Mouse (Mus musculus): ENCODE measurements at regions not wholly inside any gene's neighbourhood (a gene's known extent, or its start where the extent isn't known, plus 50 kb on each side); places are given as distances from the start of the nearest gene placed in this dataset.
A peak's percentile ranks its signal among the peaks of the same experiment; 100 is the strongest.

DNA sequence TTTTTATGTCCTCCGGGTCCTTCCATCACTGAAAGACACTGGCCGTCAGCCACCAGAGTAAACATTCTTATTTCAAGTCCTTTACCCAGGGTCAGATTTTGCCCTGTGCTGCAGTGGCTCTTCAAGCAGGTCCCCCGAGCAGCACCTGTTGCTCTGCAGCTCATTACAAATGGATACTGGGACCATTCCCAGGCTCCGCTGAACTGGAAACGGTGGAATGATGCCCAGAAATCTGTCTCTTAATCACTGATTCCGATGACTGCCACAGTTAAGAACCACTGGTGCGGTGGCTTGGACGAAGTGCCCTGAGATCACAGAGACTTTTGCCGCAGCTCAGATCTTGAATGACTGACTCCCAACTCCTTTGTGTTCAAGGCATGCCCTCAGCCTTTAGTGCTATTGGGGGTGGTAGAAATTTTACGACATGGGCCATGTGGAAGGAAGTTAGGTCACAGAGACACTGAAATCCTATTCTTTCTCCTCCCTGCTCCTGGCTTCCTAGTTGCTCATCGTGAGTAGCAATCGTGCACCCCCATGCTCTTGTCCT lies 179.6 kb upstream of the Prickle1 start:
- peak; percentile 96 to 98 for DNase-seq

DNA sequence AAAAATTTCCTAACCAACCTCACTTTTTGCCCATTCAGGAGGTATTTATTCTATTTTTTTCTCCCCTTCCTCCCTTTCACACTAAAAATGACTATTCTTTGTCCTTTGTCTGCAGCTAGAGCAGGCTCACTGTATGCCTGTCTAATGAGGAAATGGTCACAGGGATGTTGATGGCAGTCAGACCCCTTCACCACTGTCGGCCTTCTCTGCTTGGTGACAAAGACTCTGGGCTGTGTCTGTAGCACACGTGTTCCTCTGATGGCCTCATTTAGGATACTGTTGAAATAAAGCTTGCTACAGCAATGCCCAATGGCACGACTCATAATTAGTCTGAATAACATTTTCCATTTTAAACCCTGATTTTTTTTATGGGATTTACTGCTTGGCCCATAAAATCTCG lies 178.6 kb upstream of the Prickle1 start:
- DNase-seq: no peak

DNA sequence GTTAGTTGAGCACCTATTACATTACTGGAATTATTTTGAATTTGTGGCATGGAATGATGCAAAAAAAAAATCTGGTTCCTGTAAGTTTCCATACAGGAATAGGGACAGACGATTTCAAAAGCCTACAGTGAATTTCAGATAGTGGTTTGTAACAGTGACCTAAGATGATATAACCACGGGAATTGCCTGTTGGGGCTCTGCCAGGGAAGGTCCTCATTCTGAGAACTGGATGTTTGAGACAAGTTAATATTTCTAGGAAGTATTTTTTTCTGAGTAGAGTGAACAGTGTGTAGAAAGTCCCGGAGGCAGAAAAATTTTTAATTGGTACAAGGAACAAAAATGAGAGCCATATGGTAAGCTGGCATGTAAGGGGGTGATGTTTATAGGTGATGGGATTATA lies 171.3 kb upstream of the Prickle1 start:
- DNase-seq: no peak

DNA sequence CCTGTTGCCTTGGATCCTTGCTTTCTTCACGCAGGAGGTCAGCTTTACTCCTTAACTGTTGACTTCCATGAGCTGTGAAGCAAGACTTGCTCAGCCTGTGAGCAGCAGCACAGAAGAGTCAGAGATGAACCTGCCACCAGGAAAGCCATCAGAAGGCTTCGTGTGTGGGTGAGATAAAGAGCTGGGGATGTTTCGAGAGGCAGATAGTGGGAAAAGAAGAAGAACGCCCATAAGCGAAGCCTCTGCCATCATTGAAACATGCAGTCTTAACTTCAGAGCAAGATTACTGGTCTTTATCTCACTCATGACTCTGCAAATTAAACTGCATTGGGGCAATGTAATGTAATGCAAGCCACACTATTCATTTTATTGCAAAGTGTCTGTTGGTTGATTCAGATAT lies 167.4 kb upstream of the Prickle1 start:
- no peak for DNase-seq

DNA sequence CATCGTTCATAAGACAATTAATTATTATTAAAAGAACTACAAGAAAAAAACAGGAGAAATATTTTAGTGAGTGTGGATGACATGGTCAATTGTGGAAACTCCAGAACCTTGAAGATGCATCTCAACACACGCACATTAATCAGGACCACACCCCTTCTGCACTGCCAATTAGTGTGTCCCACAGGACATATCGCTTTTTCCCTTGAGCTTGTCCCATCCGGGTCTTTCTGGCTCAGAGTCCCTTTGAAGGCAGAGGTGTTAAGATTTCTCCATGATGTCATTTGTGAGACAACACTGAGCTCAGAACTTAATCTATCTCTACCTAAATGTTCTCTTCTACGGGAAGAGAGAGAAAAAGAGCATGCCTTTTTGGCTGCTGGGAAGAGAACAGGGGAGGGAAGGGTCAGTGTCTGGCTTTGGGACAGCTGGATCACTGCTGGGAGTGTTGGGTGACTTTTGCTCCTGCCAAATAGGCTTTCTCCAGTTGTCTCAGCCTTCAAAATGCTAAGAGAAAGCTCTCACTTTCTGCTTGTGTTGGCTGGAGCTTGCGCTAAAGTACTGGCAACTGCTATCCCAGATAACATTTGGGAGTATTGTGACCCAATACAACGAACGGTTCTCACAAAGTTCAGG lies 162.6 kb upstream of the Prickle1 start:
- peak in 1 of 2 experiments; percentile 18 for DNase-seq

DNA sequence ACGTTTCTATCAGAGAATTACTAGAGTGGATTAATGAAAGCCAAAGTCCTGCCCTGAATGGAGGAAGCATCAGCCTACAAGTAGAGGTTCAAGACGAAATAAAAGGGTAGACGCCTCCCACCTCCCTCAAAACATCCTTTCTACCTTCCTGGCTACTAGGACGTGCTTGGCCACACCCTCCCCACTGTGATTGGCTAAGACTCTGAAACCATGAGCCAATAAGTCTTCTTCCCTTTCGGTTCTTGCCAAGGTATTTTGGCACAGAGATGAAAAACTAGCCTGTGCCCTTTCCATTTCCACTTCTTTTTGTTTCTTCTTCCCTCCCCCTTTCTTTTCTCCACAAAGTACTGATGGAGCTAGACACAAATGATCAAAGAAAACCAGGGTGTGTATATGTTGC lies 160.3 kb upstream of the Prickle1 start:
- DNase-seq: peak; percentile 25 to 36

DNA sequence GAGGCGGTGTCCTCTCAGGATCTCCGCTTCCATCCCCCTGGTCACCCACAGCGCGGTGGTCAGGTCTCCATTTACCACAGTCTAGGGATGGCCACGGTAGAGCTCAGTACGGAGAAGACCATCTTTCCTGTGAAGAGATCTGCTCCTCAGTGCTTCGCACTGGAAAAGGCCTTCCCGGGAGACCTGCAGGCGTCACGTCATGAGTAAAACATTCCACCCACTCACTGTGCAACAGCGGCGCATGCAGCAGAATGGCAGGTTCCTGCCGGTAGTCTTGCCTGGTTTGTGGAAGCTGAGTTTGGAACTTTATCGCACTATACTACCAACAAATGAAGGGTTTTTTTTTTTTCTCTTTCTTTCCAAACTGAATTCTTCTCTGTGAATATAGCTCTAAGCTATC lies 156.1 kb upstream of the Prickle1 start:
- no peak for DNase-seq

DNA sequence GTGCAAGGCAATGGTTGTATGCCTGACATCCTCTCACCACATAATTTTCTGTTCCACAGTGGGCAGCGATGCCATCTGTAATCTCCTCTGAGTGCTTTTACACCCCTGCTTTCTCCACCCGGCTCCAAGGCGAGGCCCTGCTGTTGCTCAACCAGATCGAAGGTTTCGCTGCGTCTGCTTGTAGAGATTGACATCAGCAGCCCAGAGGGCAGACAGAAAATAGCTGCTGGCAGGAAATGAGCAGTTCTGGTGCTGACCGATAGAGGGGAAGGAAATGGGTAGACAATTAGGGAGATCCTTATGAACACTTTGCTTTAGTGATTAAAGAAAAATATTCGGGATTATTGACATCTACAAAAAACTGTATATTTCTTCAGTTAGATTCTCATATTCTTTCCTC lies 155.3 kb upstream of the Prickle1 start:
- DNase-seq: peak; percentile 52 to 57

DNA sequence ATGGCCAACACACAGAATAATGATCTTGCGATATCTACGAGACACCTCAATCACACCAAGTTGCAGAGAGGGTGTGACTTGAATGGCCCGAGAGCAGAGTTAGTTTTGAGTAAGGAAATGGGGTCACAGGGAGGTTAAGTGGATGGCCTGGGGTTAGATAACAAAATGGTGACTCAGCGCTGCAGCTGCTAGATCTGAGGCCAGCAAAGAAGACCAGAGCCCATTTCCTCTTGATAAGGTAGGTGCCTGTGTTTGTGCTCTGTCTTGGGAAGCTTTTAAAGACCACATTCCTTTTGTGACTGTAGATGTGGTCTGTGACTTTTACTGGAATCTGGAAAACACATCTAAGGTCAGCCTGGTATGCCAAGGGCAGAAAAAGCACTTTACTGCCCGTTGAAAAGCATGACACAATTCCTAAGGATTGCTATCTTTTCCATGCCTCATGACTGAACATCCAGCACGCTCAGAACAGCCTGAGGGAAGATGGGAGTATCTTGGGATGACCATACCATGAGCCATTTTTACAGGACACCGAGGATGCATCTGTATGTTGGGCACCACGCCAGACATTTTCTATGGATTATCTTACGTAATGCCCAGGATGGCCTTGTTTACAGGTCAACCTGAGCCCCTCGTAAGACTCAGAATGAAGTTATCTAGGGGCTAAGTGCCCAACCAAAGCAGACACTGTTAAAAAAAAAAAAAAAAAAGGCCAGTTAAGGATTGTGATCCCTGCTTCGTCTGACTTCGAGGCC lies 148.7 kb upstream of the Prickle1 start:
- no peak for DNase-seq

DNA sequence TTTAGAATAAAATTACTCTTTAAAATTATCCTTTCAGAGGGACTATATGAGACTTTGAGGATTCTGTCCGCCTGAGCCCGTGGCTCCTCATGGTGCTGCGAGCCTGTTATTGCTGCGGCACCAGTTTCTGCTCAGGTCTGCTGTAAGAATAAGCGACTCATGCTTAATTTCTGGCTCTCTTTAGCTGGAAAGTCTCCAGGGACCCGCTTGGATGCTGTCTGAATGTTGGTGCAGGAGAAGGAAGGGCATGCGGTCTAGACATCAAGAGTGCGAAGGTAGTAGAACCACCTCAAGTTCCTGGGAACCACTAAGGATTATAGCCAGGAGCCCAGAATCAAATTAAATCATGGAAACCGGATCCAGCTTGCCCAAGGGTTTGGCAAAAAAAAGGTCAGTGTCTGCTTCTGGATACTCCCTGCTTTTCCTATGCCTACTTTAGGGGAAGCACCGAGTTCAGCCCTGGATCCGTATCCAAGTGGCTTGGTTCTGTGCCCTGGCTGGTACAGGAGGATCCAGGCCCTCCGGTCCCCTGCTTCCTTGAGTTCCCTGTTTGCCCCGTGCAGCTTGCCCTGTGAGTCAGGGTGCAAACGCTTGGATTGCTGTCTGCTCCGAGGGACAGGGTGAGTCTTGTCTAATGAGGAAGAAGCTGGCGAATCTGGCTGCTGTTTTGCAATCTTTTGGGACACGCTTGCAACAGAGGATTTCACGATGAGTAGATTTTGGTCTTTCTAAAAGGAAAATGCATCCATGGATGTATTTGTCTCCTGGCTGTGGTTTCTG lies 138.2 kb upstream of the Prickle1 start:
- peak; percentile 75 to 77 for DNase-seq

DNA sequence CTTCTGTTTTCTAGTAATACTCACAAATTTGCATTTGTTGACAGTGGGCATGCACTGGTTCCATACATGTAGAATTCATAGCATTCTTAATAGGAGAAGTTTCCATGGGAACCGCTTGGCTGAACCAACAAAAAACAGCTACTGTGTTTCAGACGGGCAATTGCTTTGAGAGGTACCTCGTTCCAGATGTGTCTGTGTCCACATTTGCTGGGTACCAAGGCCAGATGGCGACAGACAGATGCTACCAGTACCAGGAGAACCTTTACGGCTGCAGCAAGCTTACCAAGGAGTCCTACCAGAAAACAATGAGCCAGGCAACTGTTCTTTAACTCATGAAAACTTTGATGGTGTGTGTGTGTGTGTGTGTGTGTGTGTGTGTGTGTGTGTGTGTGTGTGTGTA lies 137.1 kb upstream of the Prickle1 start:
- DNase-seq: no peak

DNA sequence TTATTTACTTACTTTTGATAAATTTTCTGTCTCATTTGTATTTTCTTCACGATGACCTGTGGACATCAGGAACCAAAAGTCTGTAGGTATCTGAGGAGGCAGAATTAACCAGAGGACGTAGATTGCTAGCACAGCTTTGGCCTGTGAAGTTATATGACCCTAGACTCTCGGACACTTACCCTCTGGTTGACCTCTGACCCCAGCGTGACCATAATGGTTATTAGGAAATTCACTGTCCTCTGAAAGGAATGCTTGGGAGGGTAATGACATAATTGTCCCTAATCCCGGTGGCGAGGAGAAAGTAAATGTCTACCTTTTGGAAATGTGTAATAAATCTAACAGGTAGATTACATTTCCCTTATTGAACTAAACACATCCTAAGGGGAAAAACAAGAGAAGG lies 135.5 kb upstream of the Prickle1 start:
- DNase-seq: no peak

DNA sequence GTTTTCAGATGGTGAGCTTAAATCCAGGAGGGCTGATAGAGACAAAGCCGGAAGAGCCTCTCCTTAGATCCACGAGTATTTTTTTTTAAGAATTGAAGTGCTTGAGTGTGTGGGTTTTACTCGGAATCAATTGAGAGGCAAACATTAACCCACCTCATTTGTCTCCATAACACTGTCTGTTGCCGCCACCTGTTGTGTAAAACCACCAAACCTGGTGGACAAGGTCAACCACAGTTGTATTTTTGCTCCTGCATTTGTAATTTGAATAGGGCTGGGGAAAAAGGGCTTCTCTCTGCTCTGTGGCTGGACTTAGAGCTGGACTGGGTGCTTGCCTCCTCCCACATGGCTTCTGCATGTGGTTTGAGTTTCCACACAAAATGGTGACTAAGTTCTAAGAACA lies 119.8 kb upstream of the Prickle1 start:
- DNase-seq: no peak

DNA sequence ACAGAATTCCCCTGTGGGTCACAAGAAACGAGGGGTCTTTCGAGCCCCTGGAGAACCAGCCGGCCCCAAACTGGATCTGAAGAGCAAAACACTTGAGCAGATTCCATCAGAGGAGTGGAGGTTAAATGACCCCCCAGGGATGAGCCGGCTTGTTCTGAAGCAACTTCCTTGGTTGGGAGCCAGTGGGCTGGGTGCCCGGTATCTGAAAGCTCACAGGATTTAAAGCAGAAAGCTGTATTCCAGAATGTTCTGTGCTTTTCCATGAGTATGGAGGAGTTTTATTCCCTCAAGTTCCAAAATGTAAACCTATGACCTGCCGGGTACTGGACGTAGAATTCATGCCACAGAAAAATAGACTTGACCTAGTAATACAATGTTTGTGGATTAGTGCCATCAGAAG lies 117.7 kb upstream of the Prickle1 start:
- peak; percentile 63 to 75 for DNase-seq

DNA sequence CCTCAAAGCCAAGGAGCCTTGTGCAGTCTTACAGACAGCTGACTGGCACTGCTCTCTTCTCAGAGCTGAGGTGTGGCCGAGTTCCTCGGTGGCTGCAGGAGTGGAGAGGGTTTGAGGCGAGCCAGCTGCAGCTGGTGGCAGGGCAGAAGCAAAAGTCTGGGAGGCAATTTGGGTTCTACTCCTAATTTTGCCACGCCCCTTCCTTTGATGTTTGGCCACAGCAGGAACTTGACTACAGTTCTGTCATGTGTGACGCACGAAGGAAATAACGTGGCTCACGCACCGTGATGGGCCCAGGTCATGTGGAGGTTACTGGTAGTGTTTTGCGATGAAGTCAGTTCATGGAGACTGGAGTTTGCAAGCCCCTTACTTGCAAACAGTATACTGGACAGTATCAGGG lies 116.9 kb upstream of the Prickle1 start:
- no peak for DNase-seq

DNA sequence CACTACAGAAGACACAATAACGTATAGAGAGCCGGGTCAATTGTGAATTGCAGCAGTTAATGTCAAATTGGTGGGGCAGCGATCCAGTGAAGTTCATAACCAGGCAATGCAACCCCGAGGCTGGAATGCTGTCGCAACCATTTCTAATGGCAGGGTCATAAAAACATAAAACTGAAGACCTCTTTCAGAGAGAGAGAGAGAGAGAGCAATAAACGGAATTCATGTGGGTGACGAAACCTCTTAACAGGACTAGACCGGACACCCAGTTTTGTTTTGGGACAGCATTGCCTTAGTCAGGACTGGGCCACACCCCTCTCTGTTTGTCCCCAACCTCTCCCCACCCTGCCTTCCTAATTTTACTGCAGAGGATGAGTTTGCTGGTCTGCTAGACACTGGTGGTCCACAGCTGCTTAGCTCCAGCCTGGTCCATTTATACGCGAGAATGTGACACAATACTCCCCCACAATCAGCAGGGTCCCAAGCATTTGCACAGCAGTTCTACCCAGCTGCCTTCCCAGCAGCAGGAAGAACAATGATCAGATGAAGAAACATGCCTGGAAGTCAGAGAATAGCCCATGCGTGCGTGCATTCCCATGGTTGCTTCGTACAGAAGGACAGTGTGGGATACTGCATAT lies 115.6 kb upstream of the Prickle1 start:
- DNase-seq: no peak

DNA sequence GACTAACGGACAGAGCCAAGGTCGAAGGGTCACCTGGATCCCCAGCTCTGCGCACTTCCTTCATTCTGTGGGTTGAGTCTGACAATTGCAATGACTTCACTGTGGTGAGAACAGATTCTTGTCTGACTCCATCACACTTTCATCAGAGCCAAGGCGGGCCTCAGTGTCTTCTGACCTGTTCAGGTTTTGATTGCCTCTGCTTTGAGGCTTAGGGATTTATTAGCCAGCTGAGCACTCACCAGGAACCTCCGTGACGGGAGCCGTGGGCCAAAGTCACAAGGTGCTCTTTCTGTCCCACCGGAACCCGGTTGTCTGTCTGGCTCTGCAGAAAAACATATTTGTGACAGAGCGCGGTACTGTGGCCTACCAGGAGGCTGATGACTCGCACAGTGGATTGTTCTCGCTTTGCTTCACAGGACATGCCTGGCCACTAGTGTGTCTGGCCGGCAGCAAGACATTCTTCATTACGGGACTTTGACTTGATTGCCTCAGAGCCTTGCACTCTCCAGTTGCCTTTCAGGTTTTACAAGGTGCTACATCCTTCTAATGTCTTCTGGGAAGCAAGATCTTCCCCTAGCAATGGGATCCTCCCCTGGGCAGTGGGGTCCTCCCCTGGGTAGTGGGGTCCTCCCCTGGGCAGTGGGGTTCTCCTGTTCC lies 114.9 kb upstream of the Prickle1 start:
- DNase-seq: no peak

DNA sequence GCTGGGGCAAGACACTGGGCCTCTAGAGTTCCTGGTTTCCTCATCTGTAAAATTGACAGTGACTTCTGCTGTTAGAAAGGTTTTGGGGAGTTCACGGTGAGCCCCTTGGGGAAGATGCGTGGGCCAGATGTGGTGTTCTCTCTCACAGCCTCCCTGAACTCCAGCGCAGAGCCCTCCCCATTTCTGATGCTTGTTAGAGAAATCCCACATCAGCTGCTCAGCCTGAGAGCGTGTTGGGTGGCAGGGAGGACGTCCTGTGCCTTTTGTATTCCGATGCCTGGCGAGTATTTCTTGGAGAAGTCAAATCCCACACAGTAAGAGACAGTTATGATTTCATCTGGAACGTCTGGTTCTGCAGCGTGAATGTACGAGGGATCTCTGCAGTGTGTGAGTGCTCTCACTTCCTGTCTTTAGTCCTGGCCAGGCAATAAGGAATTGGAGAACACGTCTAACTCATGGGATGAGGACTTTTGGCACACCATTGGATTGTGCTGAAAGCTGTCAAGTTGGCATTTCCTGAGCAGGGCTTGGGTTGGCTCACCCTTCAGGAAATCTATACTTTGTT lies 110.8 kb upstream of the Prickle1 start:
- no peak for DNase-seq

DNA sequence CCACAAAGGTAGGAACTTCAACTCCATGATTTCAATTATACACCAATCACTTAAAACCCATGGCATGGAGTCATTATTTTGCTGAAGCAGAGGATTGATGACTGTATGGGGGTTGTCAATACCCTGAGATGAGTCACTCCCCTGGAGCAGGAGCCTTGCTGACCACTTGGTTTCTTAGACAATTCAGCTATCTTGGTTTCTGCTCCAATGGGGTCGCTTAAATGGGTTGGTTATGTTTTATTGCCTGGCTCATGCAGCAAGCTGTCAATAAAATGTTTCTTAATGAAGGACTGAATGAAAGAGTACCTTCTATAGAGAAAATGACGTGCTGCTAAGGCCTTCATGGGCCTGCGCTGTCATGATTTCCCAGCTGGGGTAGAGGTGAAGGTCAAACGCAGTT lies 110.0 kb upstream of the Prickle1 start:
- DNase-seq: no peak

DNA sequence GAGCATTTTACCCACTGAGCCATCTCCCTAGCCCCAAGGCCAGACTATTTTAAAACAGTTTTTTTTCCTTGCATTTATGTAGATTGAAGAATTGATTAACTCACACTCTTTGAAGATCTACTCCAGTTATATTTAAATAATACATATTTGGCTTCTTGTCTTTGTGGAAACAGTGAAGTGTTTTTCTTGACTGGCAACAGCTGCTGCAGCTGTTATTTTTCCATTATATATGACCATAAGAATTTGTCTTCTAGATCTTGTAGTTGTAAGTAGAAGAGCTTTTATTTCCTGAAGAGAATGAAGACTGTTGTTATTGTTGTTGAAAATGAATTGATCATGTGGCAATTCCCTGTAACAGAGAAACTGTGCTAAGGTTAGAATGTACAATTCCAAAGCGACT lies 109.4 kb upstream of the Prickle1 start:
- DNase-seq: no peak

DNA sequence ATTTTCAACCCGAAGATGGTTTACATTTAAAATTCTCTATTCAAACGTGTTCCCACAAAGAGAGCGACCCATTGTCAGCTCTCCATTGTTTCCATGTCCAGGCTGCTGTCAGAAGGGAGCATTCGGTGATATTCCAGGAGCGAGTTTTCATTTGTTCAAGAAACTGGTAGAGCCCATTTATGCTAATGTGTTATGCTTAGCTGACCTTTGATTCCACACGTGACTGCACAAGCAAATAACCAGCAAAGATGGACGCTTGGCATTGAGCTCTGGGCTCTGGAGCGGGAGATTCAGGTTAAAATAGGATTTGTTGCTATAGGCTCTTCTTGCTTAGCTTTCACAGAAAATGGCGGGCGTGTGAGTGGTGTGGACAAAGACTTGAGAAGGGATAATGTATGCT lies 105.3 kb upstream of the Prickle1 start:
- DNase-seq: peak; percentile 44 to 55

DNA sequence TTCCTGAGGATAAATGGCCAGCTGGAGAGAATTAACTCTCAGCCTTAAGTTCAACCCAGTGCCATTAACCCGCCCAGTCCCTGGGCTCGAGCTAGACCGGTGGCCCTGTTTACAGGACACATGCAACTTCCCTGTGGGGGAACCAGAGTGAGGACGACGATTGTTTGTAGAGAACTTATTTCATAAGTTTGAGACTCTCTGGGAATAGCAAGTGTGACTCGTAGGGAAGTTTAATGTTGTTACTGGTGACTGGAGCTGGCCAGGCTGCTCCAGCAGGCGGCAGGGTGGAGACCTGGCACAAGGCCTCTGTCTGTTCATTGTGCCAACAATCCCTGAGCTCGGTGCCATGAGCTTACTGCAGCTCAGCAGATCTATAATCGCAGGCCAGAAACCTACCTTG lies 104.3 kb upstream of the Prickle1 start:
- DNase-seq: peak; percentile 93 to 94
